Mouse (Mus musculus): ENCODE data around the gene Asic5. TPM values are rescaled to one million over a fixed set of nuclear protein-coding genes. Genes with fewer than 3 reads are reported as not detected.

Asic5 gene
- total and polyA plus RNA-seq, 3 experiments: not detected

DNA sequence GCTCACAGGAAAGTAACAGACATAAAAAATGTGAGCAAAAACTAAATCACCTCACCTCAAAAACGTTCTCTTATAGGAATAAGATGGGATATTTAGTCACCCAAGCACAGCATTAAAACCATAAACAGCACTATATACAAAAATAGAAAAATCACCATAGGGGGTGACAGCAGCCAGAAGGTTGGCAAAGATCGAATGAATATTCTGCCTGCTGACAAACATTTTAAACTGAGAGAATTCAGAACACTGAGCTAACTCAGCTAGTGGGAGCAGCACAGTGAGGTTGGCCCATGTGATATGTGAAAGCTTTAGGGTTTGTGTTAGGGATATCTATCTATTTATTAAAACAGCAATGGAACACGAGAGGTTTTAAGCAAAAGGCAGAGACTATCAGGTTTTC lies 17.5 kb upstream of the Asic5 start:
- in situ Hi-C loops (cut with MboI; ENCODE audit: low pct_ligation_motif_present, low pct_unique_long_range_greater_than_20kb, low sequenced_read_pairs) (no loop called here), dilution Hi-C loops (cut with MboI; ENCODE audit: extremely low pct_ligation_motif_present, extremely low pct_unique_long_range_greater_than_20kb, low sequenced_read_pairs) (no loop called here)
- no peak overlapping the region for H3K4me3 ChIP-seq (replicated peaks in 1 of 3; ENCODE audit: low read depth in 2 of 3, low read length in 2 of 3, poor library complexity in 1 of 3)
- H3K9me3 ChIP-seq (replicated peaks; ENCODE audit: low read length): no peaks in the 10 kb centered on the region
- no peaks in the 10 kb centered on the region for H3K36me3 ChIP-seq (replicated peaks in 1 of 2; ENCODE audit: control insufficient read depth in 1 of 2, insufficient read depth in 1 of 2, low read length in 1 of 2)
- H3K27me3 ChIP-seq (replicated peaks): no peaks in the 10 kb centered on the region
- no peak overlapping the region for H3K4me2 ChIP-seq (ENCODE audit: insufficient read depth, low read depth, poor library complexity, severe bottlenecking)
- H3K4me1 ChIP-seq (ENCODE audit: control insufficient read depth in 1 of 2, insufficient read depth in 2 of 2): no peaks in the 10 kb centered on the region
- no peak overlapping the region for H3K9ac ChIP-seq (ENCODE audit: insufficient read depth, low read depth)
- no peak overlapping the region for H3K27ac ChIP-seq (ENCODE audit: insufficient read depth, low read depth)
- no peak for DNase-seq (ENCODE audit: extremely low read depth)
- no peaks in the 10 kb centered on the region for H3K79me2 ChIP-seq (replicated peaks; ENCODE audit: control insufficient read depth, extremely low read depth, insufficient read depth, poor library complexity, severe bottlenecking)
- no peak for TF ChIP-seq CHD1 (IDR thresholded peaks at IDR 0.05; ENCODE audit: low read depth, low read length)
- no peak for TF ChIP-seq NELFE (IDR thresholded peaks at IDR 0.05; ENCODE audit: low read depth, low read length)
- TF ChIP-seq USF1 (IDR thresholded peaks at IDR 0.05; ENCODE audit: low read depth, low read length): no peak
- TF ChIP-seq USF2 (conservative IDR thresholded peaks at IDR 0.05; ENCODE audit: low read depth, low read length): no peak
- no peak for TF ChIP-seq ZNF384 (IDR thresholded peaks at IDR 0.05; ENCODE audit: low read depth, low read length)
- no peak for TF ChIP-seq ETS1 (conservative IDR thresholded peaks at IDR 0.05; ENCODE audit: low read depth, low read length)
- TF ChIP-seq RCOR1 (conservative IDR thresholded peaks at IDR 0.05; ENCODE audit: low read depth, low read length): no peak
- no peak for TF ChIP-seq JUND (conservative IDR thresholded peaks at IDR 0.05; ENCODE audit: low read depth, low read length)
- no peak for TF ChIP-seq MAZ (IDR thresholded peaks at IDR 0.05; ENCODE audit: low read depth, low read length)
- no peak for TF ChIP-seq TBP (conservative IDR thresholded peaks at IDR 0.05; ENCODE audit: low read depth, low read length)
- TF ChIP-seq TCF12 (IDR thresholded peaks at IDR 0.05; ENCODE audit: low read depth, low read length): no peak
- TF ChIP-seq POLR2A (IDR thresholded peaks at IDR 0.05; ENCODE audit: low read depth, low read length): no peak
- TF ChIP-seq MXI1 (IDR thresholded peaks at IDR 0.05; ENCODE audit: low read depth, low read length): no peak
- no peak for TF ChIP-seq UBTF (IDR thresholded peaks at IDR 0.05; ENCODE audit: low read depth, low read length)
- no peak for TF ChIP-seq MEF2A (IDR thresholded peaks at IDR 0.05; ENCODE audit: borderline replicate concordance, low read depth, low read length)

DNA sequence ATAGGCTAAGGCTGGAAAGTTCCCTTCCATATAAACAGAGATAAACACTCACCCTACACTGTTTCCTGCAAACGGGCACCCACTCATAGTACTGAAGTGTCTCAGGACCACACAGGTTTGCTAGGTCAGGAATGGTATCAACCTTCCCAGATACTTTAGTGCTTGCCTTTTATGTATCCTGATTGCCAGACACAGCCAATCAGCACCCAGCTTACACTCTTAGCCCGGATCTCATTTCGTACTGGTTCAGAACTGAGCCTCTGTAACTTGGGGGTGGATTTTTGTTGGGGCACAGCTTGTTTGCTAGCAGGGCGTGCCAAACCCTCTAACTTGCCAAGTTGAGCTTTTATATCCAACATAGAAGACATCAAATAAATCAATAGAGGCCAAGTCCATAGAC lies 6.5 kb upstream of the Asic5 start:
- Histone ChIP-seq H3K27ac (ENCODE audit: insufficient read depth, low read depth) (no peak overlapping the region), H3K79me2 (replicated peaks; ENCODE audit: control insufficient read depth, extremely low read depth, insufficient read depth, poor library complexity, severe bottlenecking) (no peaks in the 10 kb centered on the region), H3K4me2 (ENCODE audit: insufficient read depth, low read depth, poor library complexity, severe bottlenecking) (no peak overlapping the region), H3K27me3 (replicated peaks) (no peaks in the 10 kb centered on the region), H3K4me1 (ENCODE audit: control insufficient read depth in 1 of 2, insufficient read depth in 2 of 2) (no peaks in the 10 kb centered on the region), H3K36me3 (replicated peaks in 1 of 2; ENCODE audit: control insufficient read depth in 1 of 2, insufficient read depth in 1 of 2, low read length in 1 of 2) (no peaks in the 10 kb centered on the region), H3K9me3 (replicated peaks; ENCODE audit: low read length) (no peaks in the 10 kb centered on the region), H3K4me3 (replicated peaks in 1 of 3; ENCODE audit: low read depth in 2 of 3, low read length in 2 of 3, poor library complexity in 1 of 3) (no peak overlapping the region), H3K9ac (ENCODE audit: insufficient read depth, low read depth) (no peak overlapping the region)
- in situ Hi-C loops (cut with MboI; ENCODE audit: low pct_ligation_motif_present, low pct_unique_long_range_greater_than_20kb, low sequenced_read_pairs): no loop called here
- DNase-seq (ENCODE audit: extremely low read depth): no peak
- dilution Hi-C loops (cut with MboI; ENCODE audit: extremely low pct_ligation_motif_present, extremely low pct_unique_long_range_greater_than_20kb, low sequenced_read_pairs): no loop called here
- TF ChIP-seq EP300 (IDR thresholded peaks at IDR 0.05; ENCODE audit: low read length): no peak
- TF ChIP-seq CHD1 (IDR thresholded peaks at IDR 0.05; ENCODE audit: low read depth, low read length): no peak
- TF ChIP-seq IRF4 (IDR thresholded peaks at IDR 0.05; ENCODE audit: low read depth, low read length): no peak
- TF ChIP-seq SIN3A (IDR thresholded peaks at IDR 0.05; ENCODE audit: low read length): no peak
- TF ChIP-seq TBP (conservative IDR thresholded peaks at IDR 0.05; ENCODE audit: low read depth, low read length): no peak
- no peak for TF ChIP-seq USF2 (conservative IDR thresholded peaks at IDR 0.05; ENCODE audit: low read depth, low read length)
- no peak for TF ChIP-seq ETS1 (conservative IDR thresholded peaks at IDR 0.05; ENCODE audit: low read depth, low read length)
- TF ChIP-seq GABPA (IDR thresholded peaks at IDR 0.05; ENCODE audit: insufficient replicate concordance, low read depth, low read length): no peak
- no peak for TF ChIP-seq MAFK (IDR thresholded peaks at IDR 0.05; ENCODE audit: insufficient replicate concordance, low read length)
- no peak for TF ChIP-seq RCOR1 (conservative IDR thresholded peaks at IDR 0.05; ENCODE audit: low read depth, low read length)
- TF ChIP-seq MXI1 (IDR thresholded peaks at IDR 0.05; ENCODE audit: low read depth, low read length): no peak
- no peak for TF ChIP-seq SMC3 (IDR thresholded peaks at IDR 0.05; ENCODE audit: low read depth, low read length)
- no peak for TF ChIP-seq ZKSCAN1 (IDR thresholded peaks at IDR 0.05; ENCODE audit: borderline replicate concordance, low read depth, low read length)
- TF ChIP-seq JUN (IDR thresholded peaks at IDR 0.05; ENCODE audit: insufficient read depth, low read depth, low read length): no peak
- TF ChIP-seq HCFC1 (IDR thresholded peaks at IDR 0.05; ENCODE audit: low read depth, low read length): no peak
- no peak for TF ChIP-seq JUND (conservative IDR thresholded peaks at IDR 0.05; ENCODE audit: low read depth, low read length)
- no peak for TF ChIP-seq MAZ (IDR thresholded peaks at IDR 0.05; ENCODE audit: low read depth, low read length)

All from CH12.LX (cell line).